Mouse (Mus musculus) embryo, embryonic 11.5 days (tissue): ENCODE results near the gene 4930550L24Rik.

Experiments used
- DNase-seq: peaks from one replicate; pipeline ENCODE4 v3.0.0-alpha.2; 2012; ENCODE audit warnings: low read depth, low spot score

Gene 4930550L24Rik

GRCm38 (mm10) chrX:58909060-58909459 is at the start of gene 4930550L24Rik:
Gene 4930550L24Rik, plus strand, starts transcription at chrX:58909360.
- no peak for DNase-seq

GRCm38 (mm10) chrX:58900753-58901152 is 8.4 kb upstream of the 4930550L24Rik start:
- no peak for DNase-seq

DNA sequence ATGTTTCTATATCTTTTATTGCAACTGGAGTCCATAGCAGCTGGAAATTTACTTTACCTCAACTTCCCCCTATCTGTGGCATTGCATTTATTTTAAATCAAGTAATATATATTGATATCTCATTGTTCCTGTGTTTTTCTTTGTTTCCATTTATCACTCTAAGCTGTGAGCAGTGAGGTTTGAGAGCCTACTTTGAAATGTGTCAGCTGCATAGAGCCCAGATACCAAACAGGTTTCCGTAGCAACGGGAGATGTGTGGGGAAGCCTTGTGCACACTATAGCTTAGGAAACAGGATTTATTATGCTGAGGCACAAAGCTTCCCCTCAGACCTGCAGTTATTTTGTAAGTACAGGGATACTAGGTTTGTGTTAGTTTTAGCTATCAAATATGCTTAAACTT is 58.8 kb downstream of the 4930550L24Rik start:
- no peak for DNase-seq
